Mouse (Mus musculus) forebrain, embryonic 11.5 days (tissue): ENCODE results near the gene Gm40460. TPM values are rescaled to one million over a fixed set of nuclear protein-coding genes. Genes with fewer than 3 reads are reported as not detected.
"Not testable (repeated sequence)": the region's sequence is repeated elsewhere in the genome, so short reads cannot be mapped to it uniquely, and the experiment has no call there.

ENCODE experiments used
- ATAC-seq: fragments of 200-750 bp; cut with Nextera tagmentation; replicated peaks from 2 replicates; pipeline ENCODE4 v1.8.0; 2017; ENCODE audit warnings: moderate TSS enrichment; ENCODE audit not compliant: low FRiP score
- DNase-seq: peaks from one replicate; pipeline ENCODE4 v3.0.0-alpha.2; 2017; ENCODE audit warnings: low spot score
- H3K27ac ChIP-seq: fragments of 300-500 bp; sonication (generic); 2 replicates; pipeline ENCODE4 v1.5.1; 2014; ENCODE audit warnings: low read depth, low read length
- H3K27me3 ChIP-seq: fragments of 300-500 bp; sonication (generic); 2 replicates; pipeline ENCODE4 v1.6.1; 2014; ENCODE audit warnings: mild to moderate bottlenecking, low read length, mixed read lengths; ENCODE audit not compliant: control insufficient read depth, insufficient read depth
- H3K36me3 ChIP-seq: fragments of 300-500 bp; sonication (generic); 2 replicates; pipeline ENCODE4 v1.6.1; 2014; ENCODE audit warnings: mild to moderate bottlenecking, low read length, moderate library complexity, mixed read lengths; ENCODE audit not compliant: control insufficient read depth, insufficient read depth
- H3K4me1 ChIP-seq: fragments of 300-500 bp; sonication (generic); replicated peaks from 2 replicates; pipeline ENCODE4 v1.6.1; 2014; ENCODE audit warnings: low read length, mixed read lengths; ENCODE audit not compliant: control insufficient read depth, insufficient read depth
- H3K4me2 ChIP-seq: fragments of 300-500 bp; sonication (generic); 2 replicates; pipeline ENCODE4 v1.6.1; 2014; ENCODE audit warnings: low read depth, mild to moderate bottlenecking, low read length, moderate library complexity, mixed read lengths; ENCODE audit not compliant: severe bottlenecking
- H3K4me3 ChIP-seq: fragments of 300-500 bp; sonication (generic); 2 replicates; pipeline ENCODE4 v1.5.1; 2014; ENCODE audit warnings: low read depth, low read length
- H3K9ac ChIP-seq: fragments of 300-500 bp; sonication (generic); 2 replicates; pipeline ENCODE4 v1.6.1; 2014; ENCODE audit warnings: low read length
- H3K9me3 ChIP-seq: fragments of 300-500 bp; sonication (generic); 2 replicates; pipeline ENCODE4 v1.6.1; 2016; ENCODE audit warnings: low read length, mixed read lengths; ENCODE audit not compliant: control insufficient read depth
- WGBS: fragments of 180-500 bp; shearing (Covaris S2); extraction: QIAGEN DNeasy Blood & Tissue Kit; methylation state at CpG from one replicate; pipeline ENCODE4 v1.1.7; 2014; 5-methylcytosine and 5-hydroxymethylcytosine counted together
- polyA plus RNA-seq: library from polyadenylated mRNA; unstranded; fragments of >200 nt; fragmentation: Nextera tagmentation; extraction: Ambion mirVana; gene quantifications from 2 replicates; pipeline ENCODE4 v1.2.1, GENCODE M21; 2014

Gm40460 gene
- not detected in 2 replicates for polyA plus RNA-seq

- no peak for ATAC-seq
- H3K4me2 ChIP-seq = no peak within 1 kb of the TSS
- H3K9me3 ChIP-seq = no peaks in the 10 kb centered on the region
- no peak within 1 kb of the TSS for H3K9ac ChIP-seq
- 78% methylated on average over 2 of the region's 2 CpGs for WGBS
- no peaks in the 10 kb centered on the region for H3K27me3 ChIP-seq
- no peak within 1 kb of the TSS for H3K4me3 ChIP-seq
- no peak within 1 kb of the TSS for H3K27ac ChIP-seq
- no peaks in the 10 kb centered on the region for H3K4me1 ChIP-seq
- DNase-seq = no peak
- no peaks in the 10 kb centered on the region for H3K36me3 ChIP-seq
Measured at GRCm38 (mm10) chr7:142240978-142241377, at the start of gene Gm40460. TSS of gene Gm40460 (minus strand) at chr7:142241078.

- WGBS = 79% methylated on average over 9 of the region's 9 CpGs
Measured at GRCm38 (mm10) chr7:142285910-142286612, 45.2 kb upstream of the Gm40460 start.

GRCm38 (mm10) chr7:142285130-142285835, 44.4 kb upstream of the Gm40460 start:
- peak; percentile 49 for ATAC-seq
- Histone ChIP-seq H3K27ac (no peak overlapping the region), H3K36me3 (no peaks in the 10 kb centered on the region), H3K9me3 (no peaks in the 10 kb centered on the region), H3K4me2 (peak overlapping the region; percentile 86), H3K27me3 (peaks cover 4% of the 10 kb centered on the region; the same call in 1 of the 2 replicates), H3K4me1 (0 out of 2 replicates have a peak, but pooled peaks cover 6% of the 10 kb centered on the region), H3K9ac (peak overlapping the region; percentile 73; the same call in 1 of the 2 replicates), H3K4me3 (peak overlapping the region; percentile 53)
- peak; percentile 66 for DNase-seq
- WGBS = 18% methylated on average over 23 of the region's 23 CpGs

More at GRCm38 (mm10) chr7:142285910-142286612, 45.2 kb upstream of the Gm40460 start:
- H3K4me2 ChIP-seq, DNase-seq, H3K4me3 ChIP-seq, H3K9ac ChIP-seq, H3K27ac ChIP-seq, H3K27me3 ChIP-seq, H3K9me3 ChIP-seq, H3K4me1 ChIP-seq, ATAC-seq, H3K36me3 ChIP-seq: not testable (repeated sequence)

GRCm38 (mm10) chr7:142284615-142285080, 43.8 kb upstream of the Gm40460 start:
- H3K36me3 ChIP-seq = no peaks in the 10 kb centered on the region
- H3K9ac ChIP-seq = peak overlapping the region; percentile 73
- H3K4me2 ChIP-seq = peak overlapping the region; percentile 86
- peak overlapping the region; percentile 53 for H3K4me3 ChIP-seq
- H3K4me1 ChIP-seq = 0 out of 2 replicates have a peak, but pooled peaks cover 6% of the 10 kb centered on the region
- peak; percentile 96 for DNase-seq
- H3K9me3 ChIP-seq = no peaks in the 10 kb centered on the region
- ATAC-seq = peak; percentile 86
- peak overlapping the region; percentile 72 for H3K27ac ChIP-seq
- WGBS = under 1% methylated on average over 19 of the region's 19 CpGs
- H3K27me3 ChIP-seq = peaks cover 4% of the 10 kb centered on the region; the same call in 1 of the 2 replicates

GRCm38 (mm10) chr7:142284023-142284591, 43.2 kb upstream of the Gm40460 start:
- Histone ChIP-seq H3K27me3 (peaks cover 4% of the 10 kb centered on the region; the same call in 1 of the 2 replicates), H3K4me2 (peak overlapping the region; percentile 86), H3K4me1 (0 out of 2 replicates have a peak, but pooled peaks cover 6% of the 10 kb centered on the region), H3K4me3 (peak overlapping the region; percentile 53), H3K9ac (peak overlapping the region; percentile 73), H3K36me3 (no peaks in the 10 kb centered on the region), H3K9me3 (no peaks in the 10 kb centered on the region), H3K27ac (peak overlapping the region; percentile 72)
- ATAC-seq = peak; percentile 85
- peak; percentile 85 for DNase-seq
- under 1% methylated on average over 38 of the region's 38 CpGs for WGBS

- not testable (repeated sequence) for ATAC-seq, H3K9me3 ChIP-seq, H3K9ac ChIP-seq, H3K4me2 ChIP-seq, H3K4me3 ChIP-seq, H3K36me3 ChIP-seq, DNase-seq, H3K27ac ChIP-seq, H3K4me1 ChIP-seq, H3K27me3 ChIP-seq
- 12% methylated on average over 2 of the region's 2 CpGs for WGBS
Measured at GRCm38 (mm10) chr7:142282847-142283246, 42.0 kb upstream of the Gm40460 start.

GRCm38 (mm10) chr7:142279291-142279690, 38.4 kb upstream of the Gm40460 start:
- H3K4me1 ChIP-seq, H3K9me3 ChIP-seq, ATAC-seq, H3K4me2 ChIP-seq, H3K9ac ChIP-seq, H3K27ac ChIP-seq, DNase-seq, H3K4me3 ChIP-seq, H3K27me3 ChIP-seq, H3K36me3 ChIP-seq: not testable (repeated sequence)
- WGBS = 52% methylated on average over 1 of the region's 1 CpGs

GRCm38 (mm10) chr7:142278183-142278582, 37.3 kb upstream of the Gm40460 start:
- H3K36me3 ChIP-seq, H3K9me3 ChIP-seq, H3K27me3 ChIP-seq, H3K4me2 ChIP-seq, H3K4me3 ChIP-seq, H3K4me1 ChIP-seq, H3K9ac ChIP-seq, ATAC-seq, H3K27ac ChIP-seq: not testable (repeated sequence)
- WGBS = 0% methylated on average over 3 of the region's 3 CpGs
- peak; percentile 76 for DNase-seq
